Mouse (Mus musculus) cerebellum, adult 11 months (tissue): ENCODE measurements at regions not wholly inside any gene's neighbourhood (a gene's known extent, or its start where the extent isn't known, plus 50 kb on each side); places are given as distances from the start of the nearest gene placed in this dataset.

ENCODE experiments used
- DNase-seq: peaks from one replicate; pipeline ENCODE4 v3.0.0; 2022

GRCm38 (mm10) chr2:57424879-57425278 lies 187.4 kb downstream of the Gpd2 start:
- no peak for DNase-seq

GRCm38 (mm10) chr2:57425439-57425838 lies 188.0 kb downstream of the Gpd2 start:
- no peak for DNase-seq

DNA sequence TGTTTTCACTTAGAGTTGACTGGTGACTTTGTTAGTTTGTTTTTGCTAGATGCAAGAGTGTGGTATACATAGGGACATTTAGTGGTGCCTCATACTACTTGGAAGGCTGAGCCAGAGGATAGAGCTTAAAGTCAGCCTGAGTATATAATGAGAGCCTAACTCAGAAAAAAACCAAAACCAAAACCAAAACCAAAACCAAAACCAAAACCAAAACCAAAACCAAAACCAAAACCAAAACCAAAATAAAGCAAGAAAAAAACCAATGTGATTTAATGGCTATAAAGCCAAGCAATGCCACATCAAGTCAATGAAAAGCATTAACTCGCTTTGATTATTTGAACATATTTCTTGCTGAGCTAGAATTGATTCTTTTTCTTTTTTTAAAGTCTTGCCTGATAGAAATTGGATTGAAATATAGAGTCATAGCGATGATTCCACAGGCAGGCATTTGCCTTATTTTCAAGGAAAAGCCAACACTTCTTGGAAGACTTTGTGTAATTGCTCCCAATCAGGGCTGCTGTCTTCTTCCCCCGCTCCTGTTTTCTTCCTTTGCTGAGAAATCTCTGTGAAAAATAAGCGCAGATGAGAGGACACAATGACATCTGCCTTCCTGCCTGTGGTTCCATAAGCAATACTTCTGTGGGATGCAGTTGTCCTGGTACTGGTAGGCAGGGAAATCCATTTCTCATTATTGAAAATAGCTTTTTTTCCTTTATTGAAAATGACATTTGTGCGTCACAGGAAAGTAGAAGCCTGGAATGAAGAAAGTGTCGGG lies 213.7 kb downstream of the Gpd2 start:
- no peak for DNase-seq

- DNase-seq: no peak
Measured at GRCm38 (mm10) chr2:57453896-57454679, 216.7 kb downstream of the Gpd2 start.

DNA sequence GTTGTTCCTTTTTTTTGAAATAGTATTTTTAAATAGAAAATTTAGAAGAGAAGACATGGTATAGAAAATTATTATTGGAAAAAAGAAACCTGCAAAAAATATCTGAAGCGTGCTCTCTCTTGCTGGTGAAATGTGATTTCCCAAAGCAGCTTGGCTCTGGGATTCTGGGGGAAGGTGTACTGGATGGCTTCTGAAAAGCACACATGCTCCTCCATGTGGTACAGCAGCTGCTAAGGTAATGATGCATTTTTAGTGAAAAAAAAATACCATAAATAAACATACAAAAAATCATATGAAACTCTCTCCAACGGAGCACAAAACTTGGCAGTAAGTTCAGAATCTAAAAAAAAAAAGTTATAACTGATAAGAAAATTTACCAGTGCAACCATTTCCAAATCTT lies 222.5 kb downstream of the Gpd2 start:
- no peak for DNase-seq

- DNase-seq: no peak
Measured at GRCm38 (mm10) chr2:57473873-57474272, 236.4 kb downstream of the Gpd2 start.

- no peak for DNase-seq
Measured at GRCm38 (mm10) chr2:57492116-57492515, 254.7 kb downstream of the Gpd2 start.

GRCm38 (mm10) chr2:57492914-57493621 lies 255.6 kb downstream of the Gpd2 start:
- no peak for DNase-seq

- no peak for DNase-seq
Measured at GRCm38 (mm10) chr2:57496315-57496954, 259.0 kb downstream of the Gpd2 start.

- DNase-seq: no peak
Measured at GRCm38 (mm10) chr2:57497933-57498332, 260.5 kb downstream of the Gpd2 start.

GRCm38 (mm10) chr2:57504678-57505077 lies 267.2 kb downstream of the Gpd2 start:
- DNase-seq: no peak

- DNase-seq: no peak
Measured at GRCm38 (mm10) chr2:57522465-57522864, 285.0 kb downstream of the Gpd2 start.

DNA sequence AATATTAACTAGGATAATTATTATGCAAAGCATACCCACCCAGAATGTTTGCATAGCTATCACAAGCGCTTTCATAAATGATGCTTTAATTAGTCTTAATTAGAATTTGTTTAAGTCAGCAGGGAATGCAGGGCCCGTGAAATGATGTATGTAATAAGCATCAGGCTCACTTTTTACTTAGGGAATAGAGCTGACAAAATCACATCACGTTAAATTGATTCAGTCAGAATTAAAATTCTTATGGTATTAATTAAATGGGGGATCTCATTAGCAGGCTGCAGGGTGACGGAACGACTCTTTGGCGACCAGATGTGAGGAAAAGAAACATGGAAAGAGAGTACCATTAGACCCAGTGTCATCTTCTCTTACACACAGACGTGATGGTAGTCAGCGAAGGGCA lies 285.5 kb downstream of the Gpd2 start:
- DNase-seq: no peak

- no peak for DNase-seq
Measured at GRCm38 (mm10) chr2:57527966-57528365, 290.5 kb downstream of the Gpd2 start.

- DNase-seq: no peak
Measured at GRCm38 (mm10) chr2:57539842-57540241, 302.4 kb downstream of the Gpd2 start.

DNA sequence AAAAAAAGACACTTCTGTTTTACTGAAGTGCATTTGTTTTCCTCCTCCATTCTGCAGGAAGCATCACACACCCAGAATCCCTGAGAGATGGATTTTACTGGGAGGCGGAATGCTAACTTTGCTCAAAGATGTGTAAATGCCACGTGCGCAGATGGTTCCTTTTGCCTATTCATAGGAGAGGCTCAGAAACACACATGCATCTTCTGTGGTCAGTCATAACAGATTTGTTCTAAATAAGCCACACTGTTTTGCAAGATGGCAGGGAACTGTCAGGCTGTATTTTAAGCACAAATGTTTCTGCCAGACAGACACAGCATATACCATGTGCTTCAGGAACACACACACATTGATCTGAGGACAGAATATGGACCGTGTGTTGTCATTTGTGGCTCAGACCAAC lies 327.8 kb downstream of the Gpd2 start:
- DNase-seq: no peak

- no peak for DNase-seq
Measured at GRCm38 (mm10) chr2:57566103-57566502, 328.7 kb downstream of the Gpd2 start.

GRCm38 (mm10) chr2:57567183-57567582 lies 329.7 kb downstream of the Gpd2 start:
- DNase-seq: no peak

GRCm38 (mm10) chr2:57587065-57587464 lies 349.6 kb downstream of the Gpd2 start:
- DNase-seq: no peak

GRCm38 (mm10) chr2:57593558-57593957 lies 356.1 kb downstream of the Gpd2 start:
- DNase-seq: no peak

DNA sequence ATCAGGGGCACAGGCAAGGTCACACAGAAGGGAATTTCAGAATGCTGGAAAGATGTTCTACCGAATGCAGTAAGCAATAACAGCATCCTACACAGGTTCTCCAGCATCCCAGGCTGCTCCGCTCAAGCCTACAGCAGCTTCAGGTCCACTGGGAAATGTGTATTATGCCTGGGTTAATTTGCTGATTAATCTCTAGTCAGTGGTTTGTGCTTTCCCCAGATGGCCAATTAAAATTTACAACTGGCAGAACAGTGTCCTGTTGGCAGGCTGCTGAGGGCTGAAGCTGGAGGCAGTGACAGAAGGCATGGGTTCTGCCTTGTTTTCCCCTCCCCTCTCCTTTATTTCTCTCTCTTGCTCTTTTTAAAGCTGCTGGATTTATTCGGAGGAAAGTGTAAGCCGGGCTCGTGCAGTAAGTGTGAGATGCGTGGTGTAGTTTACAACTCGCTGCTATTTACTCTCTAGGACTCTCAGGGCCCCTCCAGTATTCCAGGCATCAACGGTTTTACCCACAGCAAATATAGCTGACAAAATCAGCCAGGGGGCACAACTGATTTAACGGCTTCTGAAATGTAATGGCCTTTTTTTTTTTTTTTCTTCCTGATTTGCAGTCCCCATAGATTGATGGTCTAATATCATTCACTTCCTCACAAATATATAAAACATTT lies 360.4 kb downstream of the Gpd2 start:
- no peak for DNase-seq

DNA sequence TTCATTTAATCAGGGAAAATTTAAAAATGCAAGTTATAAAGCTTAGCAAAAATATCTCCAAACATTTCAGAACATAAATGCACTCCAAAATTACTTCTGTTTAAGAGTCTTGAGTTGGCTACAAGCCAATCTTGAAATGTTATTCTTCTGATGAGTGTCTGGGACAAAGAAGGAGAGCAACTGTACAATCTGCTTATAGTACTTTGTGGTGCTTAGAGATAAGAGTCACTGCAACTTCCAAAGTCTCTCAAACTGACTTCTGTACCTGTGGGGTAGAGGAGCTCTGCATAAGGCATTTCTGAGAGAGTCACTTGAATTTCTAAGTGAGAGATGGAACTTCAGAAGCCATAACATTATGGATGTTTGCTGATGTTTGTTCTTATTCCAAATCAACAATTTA lies 374.2 kb downstream of the Gpd2 start:
- no peak for DNase-seq

DNA sequence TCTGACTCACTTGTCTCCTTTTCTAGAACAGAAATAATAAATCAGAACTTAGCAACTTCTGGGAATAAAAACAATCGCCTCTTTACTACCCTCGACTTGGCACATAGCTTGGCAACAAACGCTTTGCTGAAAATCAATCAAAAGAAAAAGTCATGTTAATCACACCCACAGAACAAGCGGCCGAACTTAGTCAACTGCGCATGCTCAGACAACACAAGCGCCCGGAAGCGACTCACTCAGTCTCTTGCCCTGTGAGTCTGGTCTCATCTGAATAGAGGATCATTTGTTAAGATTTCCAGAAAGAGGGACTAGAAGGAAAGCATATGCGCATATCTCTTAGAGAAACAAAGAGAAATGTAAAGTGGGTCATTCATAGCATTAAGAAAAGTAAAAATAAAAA lies 375.8 kb downstream of the Gpd2 start:
- DNase-seq: no peak
